Mouse (Mus musculus): ENCODE measurements at regions not wholly inside any gene's neighbourhood (a gene's known extent, or its start where the extent isn't known, plus 50 kb on each side); places are given as distances from the start of the nearest gene placed in this dataset.

DNA sequence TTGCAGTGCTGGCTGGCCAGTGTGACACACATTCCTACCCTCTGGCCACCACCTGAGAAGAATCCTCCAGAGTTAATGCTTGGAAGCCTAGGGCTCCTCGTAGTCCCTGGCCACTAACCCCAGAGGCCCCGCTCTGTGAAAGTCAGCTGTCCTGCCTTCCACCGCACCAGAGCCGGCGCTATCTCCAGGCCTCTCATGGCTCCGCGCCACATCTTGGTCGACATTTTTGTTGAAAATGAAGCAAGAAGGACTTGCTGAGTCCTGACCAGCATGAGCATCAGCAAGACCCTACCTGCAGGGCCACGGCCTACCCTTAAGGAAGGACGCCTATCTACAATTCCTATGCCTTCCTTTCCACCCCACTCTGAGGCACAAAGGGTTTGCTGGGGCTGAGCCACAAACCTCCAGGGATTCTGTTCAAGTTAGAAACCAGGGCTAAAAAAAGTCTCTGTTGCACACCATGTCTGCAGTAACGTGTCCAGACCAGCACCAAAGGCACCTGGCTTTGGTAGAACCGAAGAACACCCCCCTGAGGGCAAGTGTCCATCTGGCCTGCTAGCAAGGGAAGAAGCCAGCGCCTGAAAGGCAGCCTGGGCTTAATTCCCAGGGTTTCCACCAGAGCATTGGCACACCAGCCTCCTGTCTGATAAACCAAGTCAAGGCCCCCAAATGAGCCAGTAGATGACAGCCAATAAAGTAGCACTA, 97.5 kb upstream of the Spred2 start:
- no peak for DNase-seq (ENCODE audit: low read depth, low spot score)

DNA sequence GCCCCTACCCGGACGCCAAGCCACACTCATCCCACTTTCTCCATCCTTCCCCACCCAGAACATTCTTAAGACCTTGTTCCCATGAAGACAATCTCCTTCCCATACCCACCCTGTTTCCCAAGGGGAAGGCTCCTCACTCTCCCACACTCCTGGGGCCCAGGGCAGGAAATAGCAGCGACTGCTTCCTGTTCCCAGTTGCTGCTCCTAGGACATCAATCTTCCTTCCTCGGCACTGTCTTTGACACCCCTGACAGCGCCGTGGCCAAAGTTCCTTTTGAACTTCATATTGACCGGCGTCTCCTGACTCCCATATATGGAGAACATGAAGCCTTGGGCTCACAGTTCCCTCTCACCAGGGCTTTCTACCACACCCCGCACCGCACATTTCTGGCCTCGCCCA, 96.2 kb upstream of the Spred2 start:
- no peak for DNase-seq (ENCODE audit: low read depth, low spot score)

DNA sequence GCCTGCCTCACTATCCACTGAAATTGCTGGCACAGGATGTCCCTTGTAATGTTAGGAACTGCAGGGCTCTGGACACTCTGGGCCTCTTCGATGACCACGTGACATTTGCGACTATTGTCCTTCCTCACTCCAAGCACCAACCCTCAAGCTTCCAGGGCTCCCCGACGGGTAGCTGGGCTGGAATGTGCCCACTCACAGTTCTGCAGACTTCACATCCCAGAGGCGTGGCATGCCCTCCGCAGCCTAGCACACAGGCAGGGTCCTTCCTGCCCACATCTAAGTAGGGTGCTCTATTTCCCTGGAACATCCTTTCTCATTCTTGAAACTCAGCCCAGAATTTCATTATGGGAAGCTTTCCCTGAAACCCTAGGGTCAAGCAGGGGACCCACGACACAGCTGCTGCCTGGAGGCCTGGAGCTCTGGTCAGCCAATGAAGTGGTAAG, 95.2 kb upstream of the Spred2 start:
- no peak for DNase-seq (ENCODE audit: low read depth, low spot score)

DNA sequence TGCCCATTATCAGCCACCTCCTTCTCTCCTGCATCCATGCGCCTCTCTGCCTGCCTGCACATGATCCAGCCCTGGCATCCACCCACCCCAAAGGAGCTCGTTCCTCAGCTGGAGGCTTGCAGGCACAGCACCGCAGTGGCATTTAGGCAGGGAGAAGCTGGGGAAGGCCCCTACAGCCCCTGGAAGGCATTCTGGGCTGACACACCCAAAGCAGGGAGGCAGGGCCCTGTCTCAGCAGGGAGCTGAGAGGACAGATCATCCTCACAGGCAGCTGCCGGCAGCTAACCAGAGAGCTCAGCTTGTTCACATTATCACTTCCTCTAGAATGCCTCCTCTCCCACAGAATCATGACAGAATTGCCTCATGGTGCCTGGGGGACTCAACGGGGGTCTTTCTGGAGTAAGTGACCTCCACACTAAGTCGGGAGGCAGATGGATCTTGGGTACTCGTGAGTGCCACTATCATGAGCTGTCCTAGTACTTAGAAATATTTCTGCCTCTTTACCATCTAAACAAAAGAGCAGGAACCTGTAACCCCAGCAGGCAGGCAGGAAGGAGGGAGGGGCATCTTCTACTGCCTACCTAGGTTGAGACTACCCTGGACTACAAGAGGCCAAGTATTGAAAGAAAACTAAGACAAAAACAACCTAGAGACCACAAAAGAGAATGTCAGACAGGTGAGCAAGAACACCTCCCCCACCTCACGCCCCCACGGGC, 94.5 kb upstream of the Spred2 start:
- peak; percentile 25 for DNase-seq (ENCODE audit: low read depth, low spot score)

- DNase-seq (ENCODE audit: low read depth, low spot score) = peak; percentile 88
Observed at GRCm38 (mm10) chr11:19830280-19831062, 93.7 kb upstream of the Spred2 start.

- peak; percentile 75 for DNase-seq (ENCODE audit: low read depth, low spot score)
Observed at GRCm38 (mm10) chr11:19834561-19834960, 89.6 kb upstream of the Spred2 start.

GRCm38 (mm10) chr11:19835221-19835745, 88.9 kb upstream of the Spred2 start:
- DNase-seq (ENCODE audit: low read depth, low spot score) = peak; percentile 92

- DNase-seq (ENCODE audit: low read depth, low spot score) = peak; percentile 42
Observed at GRCm38 (mm10) chr11:19838932-19839331, 85.2 kb upstream of the Spred2 start.

DNA sequence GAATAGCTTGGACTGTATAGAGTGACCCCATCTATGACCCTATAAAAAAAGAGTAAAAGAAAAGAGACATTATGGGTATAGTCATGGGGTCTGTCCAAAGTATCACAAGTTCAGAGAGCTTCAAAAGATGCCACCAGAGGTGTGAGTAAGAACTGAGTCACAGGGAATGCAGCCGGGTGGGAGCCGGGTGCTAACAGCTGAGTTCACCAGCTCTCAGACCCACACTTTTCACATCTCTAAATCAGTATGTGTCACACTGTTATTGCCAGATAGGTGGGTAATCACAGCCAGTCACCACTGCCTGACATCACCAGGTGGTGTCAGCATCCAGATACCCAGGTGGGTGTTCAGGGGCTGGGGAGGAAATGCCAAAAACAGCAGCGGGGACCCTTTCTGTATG, 81.1 kb upstream of the Spred2 start:
- peak; percentile 76 for DNase-seq (ENCODE audit: low read depth, low spot score)

- no peak for DNase-seq (ENCODE audit: low read depth, low spot score)
Observed at GRCm38 (mm10) chr11:19847910-19848309, 76.3 kb upstream of the Spred2 start.

- peak; percentile 55 for DNase-seq (ENCODE audit: low read depth, low spot score)
Observed at GRCm38 (mm10) chr11:19848412-19848811, 75.8 kb upstream of the Spred2 start.

DNA sequence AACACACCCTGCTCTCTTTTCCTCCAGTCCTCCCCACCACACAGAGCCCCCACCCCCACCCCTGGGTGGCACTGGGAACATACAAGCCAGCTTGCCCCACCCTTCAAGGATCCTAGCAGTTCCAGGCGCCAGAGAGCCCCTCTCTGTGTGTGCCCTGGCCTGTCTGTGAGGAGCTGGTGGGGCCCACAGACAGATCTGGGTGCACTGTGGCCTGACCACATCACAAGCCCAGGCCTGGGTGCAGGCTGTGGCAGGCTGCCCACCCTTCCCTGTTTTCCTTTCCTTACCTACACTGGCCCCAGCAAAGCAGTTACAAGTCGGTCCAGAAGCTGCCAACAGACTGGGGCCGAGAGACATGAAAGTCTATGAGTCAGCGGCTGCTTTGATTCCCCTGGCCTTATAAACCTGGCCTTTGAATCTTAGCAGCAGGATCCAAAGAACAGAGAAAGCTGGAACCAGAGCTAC, 74.8 kb upstream of the Spred2 start:
- peak; percentile 79 for DNase-seq (ENCODE audit: low read depth, low spot score)

DNA sequence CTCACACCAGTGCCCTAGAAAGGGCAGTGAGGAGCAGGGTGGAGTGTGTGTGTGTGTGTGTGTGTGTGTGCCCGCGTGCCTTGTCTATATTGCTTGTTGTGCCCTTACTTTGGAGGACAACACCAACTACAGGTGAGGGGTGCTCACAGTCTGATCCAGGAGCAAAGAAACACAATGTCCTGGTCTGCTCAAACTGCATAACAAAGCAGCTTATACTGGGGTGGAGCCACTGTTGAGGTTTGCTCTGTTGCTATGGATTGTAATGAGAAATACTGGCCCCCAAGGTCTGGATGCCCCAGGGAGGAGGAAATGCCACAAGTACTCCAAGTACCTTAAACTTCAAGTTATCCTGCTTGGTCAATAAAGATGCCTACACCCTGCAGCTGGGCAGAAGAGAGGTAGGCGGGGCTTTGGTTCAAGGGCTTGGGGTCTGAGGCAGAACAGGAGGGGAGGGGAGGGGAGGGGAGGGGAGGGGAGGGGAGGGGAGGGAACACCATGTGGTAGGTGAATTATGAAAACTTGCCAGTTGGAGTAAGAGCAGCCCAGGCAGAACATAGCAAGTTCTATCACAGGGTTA, 74.2 kb upstream of the Spred2 start:
- peak; percentile 32 for DNase-seq (ENCODE audit: low read depth, low spot score)

- no peak for DNase-seq (ENCODE audit: low read depth, low spot score)
Observed at GRCm38 (mm10) chr11:19851022-19851615, 73.1 kb upstream of the Spred2 start.

- no peak for DNase-seq (ENCODE audit: low read depth, low spot score)
Observed at GRCm38 (mm10) chr11:19861596-19861995, 62.6 kb upstream of the Spred2 start.

- DNase-seq (ENCODE audit: low read depth, low spot score) = no peak
Observed at GRCm38 (mm10) chr11:19863327-19863726, 60.8 kb upstream of the Spred2 start.

- no peak for DNase-seq (ENCODE audit: low read depth, low spot score)
Observed at GRCm38 (mm10) chr11:19866262-19866661, 57.9 kb upstream of the Spred2 start.

DNA sequence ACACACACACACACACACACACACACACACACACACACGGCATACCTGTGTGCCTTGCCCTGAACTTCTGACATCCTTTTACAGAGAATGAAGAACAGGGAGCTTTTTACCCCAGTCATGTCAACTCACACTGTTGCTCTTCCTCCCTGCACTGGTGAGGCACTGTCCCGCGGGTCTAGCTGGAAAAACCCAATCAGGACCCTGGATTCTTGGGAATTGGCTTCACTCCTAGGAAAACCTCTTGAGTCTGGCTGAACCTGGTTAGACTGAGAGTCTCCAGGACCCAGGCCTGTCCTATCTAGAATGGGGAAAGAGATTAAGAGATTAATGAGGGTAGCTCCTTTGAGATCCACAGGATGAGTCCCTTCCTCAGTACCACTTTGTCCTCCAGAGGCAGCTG, 54.5 kb upstream of the Spred2 start:
- DNase-seq (ENCODE audit: low read depth, low spot score) = peak; percentile 82

- DNase-seq (ENCODE audit: low read depth, low spot score) = peak; percentile 87
Observed at GRCm38 (mm10) chr11:19870136-19870535, 54.0 kb upstream of the Spred2 start.

GRCm38 (mm10) chr11:19873796-19874195, 50.4 kb upstream of the Spred2 start:
- DNase-seq (ENCODE audit: low read depth, low spot score) = no peak
